Mouse (Mus musculus) heart, postnatal 25 days (tissue): ENCODE measurements around the gene Slc17a5. TPM values are rescaled to one million over a fixed set of nuclear protein-coding genes. Genes with fewer than 3 reads are reported as not detected.

ENCODE experiments used
- DNase-seq: peaks from one replicate; pipeline ENCODE4 v3.0.0; 2022; ENCODE audit warnings: low spot score
- intact Hi-C: fragments of 180-260 bp; cut with DNase I; formaldehyde crosslinking; loops from one replicate; pipeline ENCODE4 v1.15.1; 2025
- total RNA-seq, 2 experiments: library from RNA; stranded (reverse); gene quantifications; 2 replicates each; pipeline ENCODE4 v1.2.3; 2021

The Slc17a5 gene
- total RNA-seq, 2 experiments from 2014 or later = 5.2 to 6.0 TPM

- intact Hi-C loops = no loop called here
- no peak for DNase-seq
Measured at GRCm38 (mm10) chr9:78576466-78576865, 11.4 kb downstream of the Slc17a5 start.

- intact Hi-C loops = no loop called here
Measured at GRCm38 (mm10) chr9:78569934-78570333, 17.9 kb downstream of the Slc17a5 start.

GRCm38 (mm10) chr9:78559479-78559878 is 28.4 kb downstream of the Slc17a5 start:
- DNase-seq = no peak
- intact Hi-C loops = no loop called here

More at GRCm38 (mm10) chr9:78569934-78570333, 17.9 kb downstream of the Slc17a5 start:
- DNase-seq = no peak

DNA sequence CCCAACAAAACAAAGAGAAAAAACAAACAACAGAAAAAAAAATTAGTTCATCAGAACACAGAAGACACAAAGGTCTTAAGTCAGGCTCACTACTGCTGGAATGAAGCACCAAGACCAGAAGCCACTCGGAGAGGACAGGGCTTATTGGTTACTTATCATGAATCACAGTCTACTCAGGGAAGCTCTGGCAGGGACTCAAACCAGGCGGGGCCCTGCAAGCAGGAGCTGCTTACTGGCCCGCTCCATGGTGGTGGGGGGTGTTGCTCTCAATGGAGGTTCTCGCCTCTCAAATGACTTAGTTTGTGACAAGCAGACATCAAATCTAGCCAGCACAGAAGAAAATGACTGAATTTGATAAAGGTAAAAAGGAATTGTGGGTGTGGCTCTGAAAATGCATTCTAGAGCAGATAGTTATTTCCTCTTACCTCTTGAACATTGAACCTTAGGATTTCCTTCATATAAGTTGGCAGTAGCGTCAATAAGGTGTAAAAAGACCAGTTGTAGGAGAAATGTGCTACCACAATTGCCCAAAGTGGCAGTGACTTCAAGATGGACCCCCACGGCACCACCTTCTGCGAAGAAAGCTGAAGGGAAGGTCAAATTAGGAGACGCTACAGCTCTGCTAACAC is 29.1 kb downstream of the Slc17a5 start:
- DNase-seq = no peak
- intact Hi-C loops = no loop called here

GRCm38 (mm10) chr9:78557041-78557440 is 30.8 kb downstream of the Slc17a5 start:
- intact Hi-C loops = no loop called here

GRCm38 (mm10) chr9:78552984-78553383 is 34.9 kb downstream of the Slc17a5 start:
- peak; percentile 13 for DNase-seq
- intact Hi-C loops = loop anchor here (2.0 kb wide), 2 partner anchors 76 to 194 kb away; no protein-coding TSS in a partner anchor

More at GRCm38 (mm10) chr9:78557041-78557440, 30.8 kb downstream of the Slc17a5 start:
- DNase-seq = no peak

DNA sequence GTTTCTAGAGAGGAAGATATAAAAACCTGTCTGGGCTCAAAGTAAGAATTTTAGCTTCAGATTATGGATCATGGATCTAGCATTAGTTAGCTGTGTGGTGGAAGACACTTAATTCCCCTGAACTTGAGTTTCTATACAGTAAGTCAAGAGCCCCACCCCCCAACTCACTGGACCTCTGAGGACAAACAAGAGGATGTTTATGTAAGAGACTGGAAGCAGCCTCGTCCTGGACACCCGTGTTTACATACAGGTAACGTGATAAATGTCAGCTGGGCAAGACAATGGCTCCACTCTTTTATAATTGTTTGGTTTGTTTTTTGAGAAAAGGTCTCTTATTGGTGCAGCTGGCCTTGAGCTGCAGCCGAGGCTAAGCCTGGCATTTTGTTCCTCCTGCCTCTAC is 36.1 kb downstream of the Slc17a5 start:
- DNase-seq = no peak
- intact Hi-C loops = loop anchor here (2.0 kb wide), 3 partner anchors 25 to 193 kb away; no protein-coding TSS in a partner anchor

- intact Hi-C loops = no loop called here
- DNase-seq = no peak
Measured at GRCm38 (mm10) chr9:78547742-78548141, 40.1 kb downstream of the Slc17a5 start.

DNA sequence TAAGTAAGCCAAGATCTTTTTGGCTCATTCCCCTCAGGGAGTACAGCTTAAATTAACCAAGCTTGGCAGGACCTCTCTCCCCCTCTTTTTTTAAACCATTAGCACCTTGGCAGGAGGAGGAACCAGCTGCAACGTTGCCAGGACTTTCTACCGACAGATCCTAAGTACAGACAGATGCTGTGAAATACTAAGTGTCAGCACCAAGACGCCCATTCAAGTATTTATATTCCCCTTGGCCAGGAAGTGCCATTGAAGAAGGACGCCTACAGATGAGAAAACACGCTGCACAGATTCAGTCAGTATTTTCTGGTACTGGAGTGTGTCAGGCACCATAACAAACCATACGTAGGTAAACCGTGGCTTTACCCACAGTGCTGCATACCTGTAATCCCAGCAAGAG is 40.9 kb downstream of the Slc17a5 start:
- DNase-seq = no peak
- intact Hi-C loops = no loop called here

DNA sequence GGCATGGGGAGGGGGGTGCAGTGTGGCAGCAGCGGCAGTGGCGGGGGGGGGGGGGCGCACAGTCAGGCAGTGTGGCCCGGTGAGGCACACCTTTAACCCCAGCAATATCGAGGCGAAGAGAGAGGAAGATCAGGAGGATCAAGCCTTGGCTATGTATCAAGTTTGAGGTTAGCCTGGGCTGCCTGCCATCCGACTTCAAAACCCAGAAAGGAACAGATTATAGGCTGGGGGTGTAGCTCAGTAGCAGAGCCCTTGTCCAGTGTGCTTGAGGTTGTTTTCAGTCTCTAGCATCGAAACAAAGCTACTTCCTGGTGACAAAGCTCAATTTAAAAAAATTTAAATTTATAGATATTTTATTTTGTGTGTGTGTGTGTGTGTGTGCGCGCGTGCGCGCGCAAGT is 46.1 kb downstream of the Slc17a5 start:
- no peak for DNase-seq
- intact Hi-C loops = no loop called here

DNA sequence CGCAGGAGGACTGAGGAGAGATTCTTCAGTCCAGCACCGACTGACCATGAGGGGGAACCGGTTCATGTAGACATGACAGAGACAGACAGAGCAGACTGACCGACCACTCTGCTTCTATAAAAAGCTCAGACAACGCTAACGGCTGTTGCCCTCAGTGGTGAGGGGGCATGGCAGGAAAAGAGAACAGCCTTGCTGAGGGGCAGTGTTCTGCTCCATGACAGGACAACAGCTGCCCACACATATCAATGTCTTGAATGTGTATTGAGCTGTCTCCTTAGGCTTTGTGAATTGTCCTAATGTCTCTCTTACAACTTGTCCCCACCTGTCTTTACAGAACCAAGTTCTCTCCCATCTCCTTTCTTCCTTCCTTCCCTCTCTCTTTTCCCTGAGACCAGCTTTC is 49.4 kb downstream of the Slc17a5 start:
- intact Hi-C loops = no loop called here
- no peak for DNase-seq

DNA sequence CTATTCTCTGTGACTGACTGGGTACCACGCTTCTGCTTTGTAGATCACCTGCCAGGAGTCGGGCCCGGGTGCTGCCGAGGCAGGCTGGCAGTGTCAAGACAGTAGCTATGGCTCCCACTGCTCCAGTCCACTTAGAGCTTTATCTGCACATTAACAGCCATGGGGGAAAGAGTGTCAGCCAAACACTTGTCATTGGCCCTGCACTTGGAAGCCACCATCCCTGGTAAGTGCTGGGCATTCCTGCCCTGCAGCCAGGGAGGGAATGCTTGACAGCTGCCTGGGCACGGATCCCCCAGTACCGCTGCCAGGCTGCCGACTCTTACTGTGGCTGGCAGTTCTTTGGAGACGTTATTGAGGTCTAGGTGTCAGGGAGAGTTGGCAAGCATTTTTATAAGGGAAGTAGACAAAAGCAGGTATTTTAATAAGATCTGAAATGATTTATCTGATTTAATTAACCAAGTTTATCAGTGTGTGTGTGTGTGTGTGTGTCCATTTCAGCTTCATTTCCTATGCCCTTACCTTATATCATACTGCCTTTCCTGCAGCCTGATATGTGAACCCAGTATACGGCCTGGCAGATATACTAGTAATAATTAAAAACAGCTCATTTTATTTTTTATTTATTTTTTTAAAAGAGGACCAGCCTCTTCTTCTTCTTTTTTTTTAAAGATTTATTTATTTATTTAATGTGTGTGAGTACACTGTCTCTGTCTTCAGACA is 50.5 kb downstream of the Slc17a5 start:
- DNase-seq = peak; percentile 56
- intact Hi-C loops = loop anchor here (2.0 kb wide), 1 partner anchor 23 kb away; no protein-coding TSS in a partner anchor

GRCm38 (mm10) chr9:78534606-78535005 is 53.2 kb downstream of the Slc17a5 start:
- no peak for DNase-seq
- intact Hi-C loops = no loop called here

GRCm38 (mm10) chr9:78533296-78533935 is 54.4 kb downstream of the Slc17a5 start:
- no peak for DNase-seq
- intact Hi-C loops = no loop called here

DNA sequence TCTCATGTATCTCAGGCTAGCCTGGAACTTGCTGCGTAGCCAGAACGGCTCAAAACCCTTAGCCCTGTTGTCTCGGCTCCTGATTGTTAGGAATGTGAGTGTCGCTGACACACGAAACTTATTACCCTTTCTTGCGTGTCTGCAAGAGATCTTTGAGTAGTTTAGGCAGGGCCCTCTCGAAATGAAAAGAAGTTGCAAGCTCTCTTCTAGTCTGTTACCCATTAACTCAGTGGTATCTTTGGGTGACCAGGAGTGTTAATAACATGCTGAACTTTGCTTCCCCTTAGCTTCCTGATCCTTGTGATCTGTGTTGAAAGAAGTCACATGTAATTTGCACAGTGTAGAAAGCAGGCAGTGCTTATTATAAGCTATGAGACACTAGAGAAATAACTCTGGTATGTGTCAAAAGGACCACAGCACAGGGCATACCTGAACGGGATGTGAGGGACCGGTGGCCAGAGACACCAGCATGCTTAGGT is 55.5 kb downstream of the Slc17a5 start:
- no peak for DNase-seq
- intact Hi-C loops = no loop called here

DNA sequence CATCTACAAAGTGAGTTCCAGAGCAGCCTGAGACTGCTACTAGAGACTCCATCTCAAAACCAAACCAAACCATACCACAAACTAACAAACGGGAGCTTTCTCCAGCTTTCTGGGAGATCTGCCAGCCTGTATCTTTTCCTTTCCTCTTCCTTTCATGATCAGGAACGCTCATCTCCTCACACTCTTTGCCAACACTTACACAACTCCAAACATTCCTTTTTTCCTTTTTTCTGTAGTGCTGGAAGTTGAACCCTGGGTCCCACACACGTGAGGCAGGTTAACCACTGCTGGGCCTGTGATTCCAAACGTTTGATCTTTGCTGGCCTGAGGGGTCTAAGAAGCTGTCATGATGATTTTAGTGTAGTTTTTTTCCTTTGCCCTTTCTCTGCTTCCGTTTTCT is 56.0 kb downstream of the Slc17a5 start:
- DNase-seq = no peak
- intact Hi-C loops = no loop called here

- intact Hi-C loops = loop anchor here (2.0 kb wide), 3 partner anchors 23 to 47 kb away; partner anchors contain the start of gene Eef1a1
- peak; percentile 53 for DNase-seq
Measured at GRCm38 (mm10) chr9:78527767-78528381, 60.0 kb downstream of the Slc17a5 start.

GRCm38 (mm10) chr9:78527301-78527761 is 60.5 kb downstream of the Slc17a5 start:
- DNase-seq = peak; percentile 70
- intact Hi-C loops = loop anchor here (2.0 kb wide), 2 partner anchors 23 to 39 kb away; partner anchors contain the start of gene Eef1a1

- intact Hi-C loops = loop anchor here (2.0 kb wide), 2 partner anchors 25 to 37 kb away; partner anchors contain the start of gene Eef1a1
- no peak for DNase-seq
Measured at GRCm38 (mm10) chr9:78526206-78526605, 61.6 kb downstream of the Slc17a5 start.
